Mouse (Mus musculus) thymus, postnatal 14 days (tissue): ENCODE data around the gene Clip1.

Experiments
- DNase-seq: peaks from one replicate; pipeline ENCODE4 v3.0.0; 2021

Gene Clip1

GRCm38 (mm10) chr5:123599319-123599718, 85.1 kb downstream of the Clip1 start:
- DNase-seq = no peak

- no peak for DNase-seq
Observed at GRCm38 (mm10) chr5:123593622-123594280, 90.7 kb downstream of the Clip1 start.

DNA sequence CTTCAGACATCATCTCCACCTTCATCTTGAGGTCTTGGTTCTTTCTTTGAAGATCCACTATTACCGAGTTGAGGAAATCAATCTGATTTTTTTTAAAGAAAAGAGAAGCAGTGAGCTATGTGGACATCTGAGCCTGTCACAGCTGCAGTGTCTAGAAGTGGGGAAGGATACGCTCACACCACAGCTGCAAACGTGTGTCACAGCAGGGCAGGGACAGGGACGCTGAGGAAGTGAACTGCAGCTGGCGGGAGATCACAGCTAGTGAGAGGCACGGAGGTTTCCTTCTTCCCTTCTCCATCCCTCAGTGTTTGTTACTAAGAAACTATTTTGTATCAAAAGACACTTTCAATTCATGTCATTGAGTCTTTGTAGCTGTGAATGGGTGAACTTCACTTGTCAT, 104.4 kb downstream of the Clip1 start:
- peak; percentile 23 for DNase-seq

GRCm38 (mm10) chr5:123576696-123577095, 107.7 kb downstream of the Clip1 start:
- no peak for DNase-seq

DNA sequence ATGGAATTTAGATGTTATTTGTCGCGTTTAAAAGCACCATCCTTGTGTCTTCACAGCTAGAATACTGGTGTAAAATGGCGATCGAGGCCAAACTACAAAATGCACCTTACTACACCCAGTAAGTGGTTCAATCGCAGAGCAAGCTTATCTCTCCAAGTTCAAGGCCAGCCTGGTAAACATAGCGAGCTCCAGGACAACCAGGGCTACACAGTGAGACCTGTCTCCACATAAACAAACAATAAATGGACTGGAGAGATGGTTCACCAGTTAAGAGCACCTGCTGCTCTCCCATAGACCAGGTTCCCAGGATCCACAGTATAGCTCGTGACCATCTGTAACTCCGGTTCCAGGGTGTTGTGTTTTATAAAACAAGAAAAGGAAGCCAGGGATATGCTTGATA, 111.1 kb downstream of the Clip1 start:
- DNase-seq = no peak

DNA sequence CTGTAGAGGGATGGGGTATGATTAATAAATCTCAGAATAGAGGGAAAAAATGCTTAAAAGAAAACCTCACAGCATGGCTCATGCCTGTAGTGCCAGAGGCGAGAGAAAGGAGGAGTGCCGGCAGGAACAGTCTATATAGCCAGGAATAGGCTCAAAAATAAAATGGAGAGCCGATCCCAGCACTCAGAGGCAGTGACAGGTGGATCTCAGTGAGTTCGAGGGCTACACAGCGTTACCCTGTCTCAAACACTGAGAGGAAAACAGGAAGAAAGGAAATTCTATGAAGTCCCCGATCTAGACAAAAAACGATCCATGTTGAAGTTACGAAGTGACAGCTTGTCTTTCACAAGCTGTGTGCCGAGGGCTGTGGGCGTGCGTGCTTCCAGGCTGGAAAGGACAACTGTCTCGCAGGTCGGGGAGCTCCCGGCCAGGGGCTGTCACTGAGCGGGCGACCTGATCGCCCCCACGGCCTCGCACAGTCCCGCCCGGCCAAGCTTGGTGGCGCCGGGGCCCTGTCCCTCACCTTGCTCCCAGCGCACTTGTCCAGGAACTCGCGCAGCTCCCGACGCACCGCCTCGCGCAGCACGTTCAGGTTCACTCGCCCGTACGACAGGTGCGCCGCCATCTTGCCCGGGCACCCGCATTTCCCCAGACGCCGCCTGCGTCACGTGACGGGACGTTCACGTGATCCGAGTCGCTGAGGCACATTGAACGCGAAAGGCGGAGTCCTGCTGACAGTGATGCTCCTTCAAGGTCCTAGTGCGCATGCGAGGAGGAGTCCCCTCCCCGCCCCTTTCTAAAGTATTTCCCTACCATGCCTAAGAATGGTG, 111.8 kb downstream of the Clip1 start, which contains the start of gene Vps33a:
Vps33a (minus strand) TSS at position 682 of the 830 bp plus-strand sequence.
- peak; percentile 98 for DNase-seq

- DNase-seq = no peak
Observed at GRCm38 (mm10) chr5:123561128-123561527, 123.3 kb downstream of the Clip1 start.

DNA sequence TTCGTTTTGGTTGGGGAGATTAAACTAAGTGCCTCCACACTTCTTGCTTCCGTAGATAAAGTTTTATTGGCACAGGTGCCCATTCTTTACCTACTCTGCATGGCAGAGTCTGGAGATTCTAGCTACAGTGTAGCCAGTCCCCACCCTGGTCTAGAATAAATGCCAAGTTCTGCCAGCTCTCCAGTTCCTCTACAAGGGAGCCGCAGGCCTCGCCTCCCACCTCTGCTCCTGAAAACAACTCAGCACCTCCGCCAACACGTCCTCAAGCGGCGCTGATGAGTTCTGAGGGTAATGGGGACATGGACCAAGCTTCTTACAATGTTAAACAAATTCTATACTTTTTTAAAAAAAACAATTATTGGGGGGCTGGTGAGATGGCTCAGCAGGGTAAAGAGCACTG, 124.8 kb downstream of the Clip1 start:
- no peak for DNase-seq

- DNase-seq = no peak
Observed at GRCm38 (mm10) chr5:123556451-123556850, 128.0 kb downstream of the Clip1 start.

GRCm38 (mm10) chr5:123555693-123556092, 128.7 kb downstream of the Clip1 start:
- DNase-seq = no peak

DNA sequence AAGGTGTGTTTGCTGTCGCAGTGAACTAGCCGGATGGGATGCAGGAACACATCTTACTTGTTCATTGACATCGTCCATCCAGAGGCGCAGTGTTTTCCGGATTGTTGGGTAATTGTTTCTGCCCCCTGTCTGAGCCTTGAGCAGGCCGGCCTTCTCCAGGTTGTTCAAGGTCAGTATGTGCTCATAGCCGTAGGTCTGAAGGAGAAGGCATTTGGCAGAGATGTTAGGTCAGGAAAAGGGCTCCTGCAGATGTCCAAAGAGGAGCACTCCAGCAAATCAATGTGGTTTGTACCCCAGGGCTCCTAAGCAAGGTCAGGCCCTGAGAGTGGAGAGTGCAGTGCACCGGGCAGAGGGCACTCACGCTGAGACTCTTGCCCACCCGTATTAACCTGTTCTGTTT, 150.6 kb downstream of the Clip1 start:
- DNase-seq = peak; percentile 0

GRCm38 (mm10) chr5:123530056-123530455, 154.4 kb downstream of the Clip1 start:
- peak; percentile 1 for DNase-seq

DNA sequence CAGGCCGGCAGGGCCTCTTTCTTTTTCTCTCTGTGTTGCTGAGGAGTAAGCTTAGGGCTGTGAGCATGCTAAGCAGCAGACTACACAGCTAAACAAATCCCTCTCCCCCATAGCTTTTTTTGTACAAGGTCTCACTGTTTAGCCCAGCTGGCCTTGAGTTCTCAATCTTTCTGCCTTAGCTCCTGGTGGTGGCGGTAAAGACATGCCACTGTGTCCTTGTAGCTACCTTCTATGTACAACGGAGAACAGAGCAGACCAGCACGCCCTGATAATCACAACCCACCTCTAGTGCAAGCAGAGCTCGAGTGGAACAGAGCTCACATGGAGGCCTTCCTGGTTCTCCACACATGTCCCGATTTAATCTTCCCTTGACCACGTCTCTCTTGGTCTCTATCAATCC, 155.8 kb downstream of the Clip1 start:
- DNase-seq = peak; percentile 3
